Mouse (Mus musculus) T-cell, adult 66 days (primary cell): ENCODE measurements around the gene Dhx32. TPM values are rescaled to one million over a fixed set of nuclear protein-coding genes. Genes with fewer than 3 reads are reported as not detected.

Experiments used
- total RNA-seq, 2 experiments: library from RNA; stranded (reverse); gene quantifications; 3 replicates in 1 of 2; 4 replicates in 1 of 2; pipeline ENCODE4 v1.2.4; 2023

The Dhx32 gene
- 10 to 100 TPM; 18.3 to 23.2 TPM for total RNA-seq

GRCm38 (mm10) chr7:133782717-133783435 is at the start of gene Dhx32:
Gene Dhx32, minus strand, starts transcription at chr7:133782726.

GRCm38 (mm10) chr7:133776626-133776996 is 5.9 kb downstream of the Dhx32 start, which contains the start of gene Fank1:
Gene Fank1, plus strand, starts transcription at chr7:133776861.

GRCm38 (mm10) chr7:133679961-133680360 is 102.6 kb downstream of the Dhx32 start, which contains the start of gene Mmp21:
Gene Mmp21, minus strand, starts transcription at chr7:133680061.

Other genes starting within 250 kb of the Dhx32 start
- not detected for gene Tex36, start 180.6 kb downstream of the Dhx32 start, total RNA-seq
- 10 to 100 TPM; 45.2 to 50.3 TPM for gene Edrf1, start 145.2 kb downstream of the Dhx32 start, total RNA-seq
- gene Mmp21, start 102.7 kb downstream of the Dhx32 start, total RNA-seq = under 1 TPM; 0.47 to 0.62 TPM
- gene Bccip, start 73.4 kb downstream of the Dhx32 start, total RNA-seq = 10 to 100 TPM; 61.8 to 70.3 TPM
- 10 to 100 TPM in 1 of 2 experiments, 1 to 10 TPM in 1; 8.5 to 10.1 TPM for gene Uros, start 72.7 kb downstream of the Dhx32 start, total RNA-seq
- gene Fank1, start 5.9 kb downstream of the Dhx32 start, total RNA-seq = not detected